Mouse (Mus musculus) intestine, embryonic 16.5 days (tissue): ENCODE measurements around the gene Cacng7. TPM values are rescaled to one million over a fixed set of nuclear protein-coding genes. Genes with fewer than 3 reads are reported as not detected.

Source experiments
- ATAC-seq: fragments of 200-750 bp; cut with Nextera tagmentation; 2 replicates; pipeline ENCODE4 v1.8.0; 2017; ENCODE audit warnings: moderate TSS enrichment, moderate library complexity
- H3K27ac ChIP-seq: fragments of 300-500 bp; sonication (generic); 2 replicates; pipeline ENCODE4 v1.5.1; 2014; ENCODE audit warnings: mild to moderate bottlenecking, low read length
- H3K27me3 ChIP-seq: fragments of 300-500 bp; sonication (generic); replicated peaks from 2 replicates; pipeline ENCODE4 v1.6.1; 2014; ENCODE audit warnings: low read length, control low read depth, mixed read lengths; ENCODE audit not compliant: control insufficient read depth, insufficient read depth
- H3K36me3 ChIP-seq: fragments of 300-500 bp; sonication (generic); 2 replicates; pipeline ENCODE4 v1.6.1; 2014; ENCODE audit warnings: low read length, control low read depth; ENCODE audit not compliant: control insufficient read depth, insufficient read depth
- H3K4me1 ChIP-seq: fragments of 300-500 bp; sonication (generic); 2 replicates; pipeline ENCODE4 v1.6.1; 2014; ENCODE audit warnings: low read length, control low read depth, mixed read lengths; ENCODE audit not compliant: control insufficient read depth, insufficient read depth
- H3K4me2 ChIP-seq: fragments of 300-500 bp; sonication (generic); 2 replicates; pipeline ENCODE4 v1.6.1; 2014; ENCODE audit warnings: low read depth, low read length, control low read depth
- H3K4me3 ChIP-seq: fragments of 300-500 bp; sonication (generic); 2 replicates; pipeline ENCODE4 v1.5.1; 2014; ENCODE audit warnings: mild to moderate bottlenecking, low read length
- H3K9ac ChIP-seq: fragments of 300-500 bp; sonication (generic); 2 replicates; pipeline ENCODE4 v1.6.1; 2014; ENCODE audit warnings: low read depth, low read length
- H3K9me3 ChIP-seq: fragments of 300-500 bp; sonication (generic); 2 replicates; pipeline ENCODE4 v1.6.1; 2016; ENCODE audit warnings: low read length, control low read depth; ENCODE audit not compliant: control insufficient read depth
- WGBS: fragments of 180-500 bp; shearing (Covaris S2); extraction: QIAGEN DNeasy Blood & Tissue Kit; methylation state at CpG from one replicate; pipeline ENCODE4 v1.1.7; 2014; 5-methylcytosine and 5-hydroxymethylcytosine counted together
- microRNA-seq: library from miRNA; unstranded; fragments of <30 nt; microRNA quantifications from one replicate; pipeline ENCODE4, GENCODE M21; 2016
- polyA plus RNA-seq: library from polyadenylated mRNA; unstranded; fragments of >200 nt; fragmentation: Nextera tagmentation; extraction: Ambion mirVana; gene quantifications from 2 replicates; pipeline ENCODE4 v1.2.1, GENCODE M21; 2015

Gene Cacng7
- polyA plus RNA-seq, 1 experiment from 2014 or later = 1.1 TPM

DNA sequence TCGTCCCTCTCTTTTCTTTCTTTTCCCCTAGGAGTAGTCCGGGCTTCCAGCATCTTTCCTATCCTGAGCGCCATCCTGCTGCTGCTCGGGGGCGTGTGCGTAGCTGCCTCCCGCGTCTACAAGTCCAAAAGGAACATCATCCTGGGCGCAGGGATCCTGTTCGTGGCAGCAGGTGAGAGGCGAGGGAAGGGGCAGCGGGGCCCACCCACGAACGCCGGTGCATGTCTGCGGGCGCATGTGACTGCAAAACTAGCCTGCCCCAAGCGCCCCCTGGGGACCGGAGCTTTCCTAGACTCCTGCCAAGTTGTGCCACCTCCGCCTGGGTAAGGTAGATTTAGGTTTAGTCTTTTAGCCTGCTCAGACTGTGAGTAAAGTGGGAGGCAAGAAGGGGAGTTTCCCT, 79.3 kb downstream of the Cacng7 start:
- Histone ChIP-seq H3K4me1 (peaks cover 8% of the 10 kb centered on the region), H3K27ac (no peak overlapping the region), H3K9ac (0 out of 2 replicates have a peak overlapping the region, but pooled peaks have one; percentile 43), H3K27me3 (peaks cover 62% of the 10 kb centered on the region), H3K4me3 (peak overlapping the region; percentile 41), H3K36me3 (no peaks in the 10 kb centered on the region), H3K4me2 (peak overlapping the region; percentile 67), H3K9me3 (no peaks in the 10 kb centered on the region)
- ATAC-seq = no peak
- WGBS = 1% methylated on average over 20 of the region's 20 CpGs

DNA sequence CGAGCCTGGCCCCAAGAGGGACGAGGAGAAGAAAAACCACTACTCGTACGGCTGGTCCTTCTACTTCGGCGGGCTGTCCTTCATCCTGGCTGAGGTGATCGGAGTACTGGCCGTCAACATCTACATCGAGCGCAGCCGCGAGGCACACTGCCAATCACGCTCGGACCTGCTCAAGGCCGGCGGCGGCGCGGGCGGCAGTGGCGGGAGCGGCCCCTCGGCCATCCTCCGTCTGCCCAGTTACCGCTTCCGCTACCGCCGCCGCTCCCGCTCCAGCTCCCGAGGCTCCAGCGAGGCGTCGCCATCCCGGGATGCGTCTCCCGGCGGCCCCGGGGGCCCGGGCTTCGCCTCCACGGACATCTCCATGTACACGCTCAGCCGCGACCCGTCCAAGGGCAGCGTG, 82.1 kb downstream of the Cacng7 start:
- under 1% methylated on average over 46 of the region's 47 CpGs for WGBS
- Histone ChIP-seq H3K9ac (peak overlapping the region; percentile 56), H3K4me3 (peak overlapping the region; percentile 63), H3K27ac (no peak overlapping the region), H3K4me2 (peak overlapping the region; percentile 100), H3K36me3 (no peaks in the 10 kb centered on the region), H3K27me3 (peaks cover 69% of the 10 kb centered on the region), H3K4me1 (peaks cover 8% of the 10 kb centered on the region), H3K9me3 (no peaks in the 10 kb centered on the region)
- peak; percentile 45 for ATAC-seq

DNA sequence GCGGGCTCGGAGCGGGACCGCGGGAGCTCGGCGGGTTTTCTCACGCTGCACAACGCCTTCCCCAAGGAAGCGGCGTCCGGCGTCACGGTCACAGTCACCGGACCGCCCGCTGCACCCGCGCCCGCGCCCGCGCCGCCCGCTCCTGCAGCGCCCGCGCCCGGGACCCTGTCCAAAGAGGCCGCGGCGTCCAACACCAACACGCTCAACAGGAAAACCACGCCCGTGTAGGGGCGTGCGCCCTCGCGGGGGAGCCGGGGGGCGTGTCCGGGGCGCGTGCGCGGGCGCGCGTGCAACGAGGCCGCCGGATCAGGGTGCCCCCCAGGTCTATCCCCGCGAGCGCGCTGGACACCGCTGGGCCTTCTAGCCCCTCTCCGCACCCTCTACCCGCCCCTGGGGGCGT, 82.6 kb downstream of the Cacng7 start:
- peak; percentile 54 for ATAC-seq
- Histone ChIP-seq H3K36me3 (no peaks in the 10 kb centered on the region), H3K4me3 (peak overlapping the region; percentile 63), H3K9me3 (no peaks in the 10 kb centered on the region), H3K27ac (no peak overlapping the region), H3K4me1 (peaks cover 8% of the 10 kb centered on the region), H3K9ac (peak overlapping the region; percentile 56), H3K4me2 (peak overlapping the region; percentile 100), H3K27me3 (peaks cover 67% of the 10 kb centered on the region)
- under 1% methylated on average over 59 of the region's 60 CpGs for WGBS

Small RNAs within 50 kb of the gene (microRNA-seq; reads per million reads assigned to microRNA genes)
- 4.1 reads per million, percentile 11 among the genes with 10 or more reads in this experiment for gene Gm23450

Other genes starting within 250 kb of the Cacng7 start
- gene AU018091, start 163.8 kb upstream of the Cacng7 start, polyA plus RNA-seq = not detected in 2 replicates
- gene Nlrp12, start 83.2 kb upstream of the Cacng7 start, polyA plus RNA-seq = 0.01 TPM in 1 of 2 replicates, not detected in the other
- 141 and 148 TPM in 2 replicates for gene Myadm, start 43.9 kb upstream of the Cacng7 start, polyA plus RNA-seq
- gene Prkcg, start 43.8 kb upstream of the Cacng7 start, polyA plus RNA-seq = 0.16 and 0.28 TPM in 2 replicates
- 0.93 and 1.2 TPM in 2 replicates for gene Cacng8, start 57.7 kb downstream of the Cacng7 start, polyA plus RNA-seq
- gene Cacng6, start 91.2 kb downstream of the Cacng7 start, polyA plus RNA-seq = 0.13 and 0.21 TPM in 2 replicates
- gene Tarm1, start 169.7 kb downstream of the Cacng7 start, polyA plus RNA-seq = 0.09 TPM in 1 of 2 replicates, not detected in the other